Mouse (Mus musculus) Patski (cell line): ENCODE data around the gene Kif1bp. TPM values are rescaled to one million over a fixed set of nuclear protein-coding genes. Genes with fewer than 3 reads are reported as not detected.

ENCODE experiments used
- ATAC-seq: fragments of 100-300 bp; one replicate; pipeline ENCODE4 v1.8.0; 2021
- CTCF ChIA-PET: fragments of 350-600 bp; sonication (Branson Sonifier 250); formaldehyde crosslinking; loops from one replicate; lab custom pipeline; 2022; ENCODE audit warnings: inconsistent platforms; lab: Charles Lee
- POLR2A ChIA-PET: fragments of 350-600 bp; sonication (Branson Sonifier 250); formaldehyde crosslinking; loops from one replicate; lab custom pipeline; 2022; ENCODE audit warnings: antibody characterized with exemption, inconsistent platforms; lab: Charles Lee
- DNase-seq: peaks from one replicate; pipeline ENCODE4 v3.0.0-alpha.2; 2011; ENCODE audit warnings: low read depth, low spot score
- H3K27me3 ChIP-seq: fragments of 371-371 bp; one replicate; pipeline ENCODE4 v1.5.1; 2021
- CTCF ChIP-seq: fragments of 100-300 bp; IDR thresholded peaks from one replicate; pipeline ENCODE4 v1.5.1; 2021
- in situ Hi-C: fragments of 300-500 bp; cut with MboI; formaldehyde crosslinking; loops from 3 replicates; pipeline ENCODE4 v1.11.1; 2018; ENCODE audit warnings: low pct_unique_long_range_greater_than_20kb, mixed read lengths
- polyA plus RNA-seq: library from polyadenylated mRNA; unstranded; gene quantifications from one replicate; pipeline ENCODE4 v1.2.3, GENCODE M21; 2021

Gene Kif1bp
- polyA plus RNA-seq, 1 experiment from 2014 or later: 66.2 TPM

- no peak for TF ChIP-seq CTCF
- POLR2A ChIA-PET: no interaction called here
- CTCF ChIA-PET: no interaction called here
- in situ Hi-C loops: no loop called here
- no peaks in the 10 kb centered on the region for H3K27me3 ChIP-seq
- DNase-seq: no peak
- ATAC-seq: no peak
These were observed 60.7 kb downstream of the Kif1bp start for GRCm38 (mm10) chr10:62517511-62517910.

GRCm38 (mm10) chr10:62512855-62513254, 65.4 kb downstream of the Kif1bp start:
- no peak for DNase-seq
- in situ Hi-C loops: no loop called here
- ChIA-PET POLR2A (no interaction called here), CTCF (interaction anchor here (1.9 kb wide), 1 partner anchor 38 kb away, joined by 7 read pairs; no protein-coding TSS in a partner anchor)
- H3K27me3 ChIP-seq: no peaks in the 10 kb centered on the region
- TF ChIP-seq CTCF: no peak
- ATAC-seq: no peak

GRCm38 (mm10) chr10:62511528-62511927, 66.7 kb downstream of the Kif1bp start:
- ATAC-seq: no peak

GRCm38 (mm10) chr10:62509032-62509656, 69.1 kb downstream of the Kif1bp start:
- ATAC-seq (no peak), DNase-seq (no peak)
- POLR2A ChIA-PET: no interaction called here
- CTCF ChIA-PET: interaction anchor here (1.4 to 2.3 kb wide), 2 partner anchors 9 to 42 kb away, joined by 5 to 7 read pairs; no protein-coding TSS in a partner anchor
- no peak for TF ChIP-seq CTCF
- in situ Hi-C loops: no loop called here
- H3K27me3 ChIP-seq: no peaks in the 10 kb centered on the region

More at GRCm38 (mm10) chr10:62511528-62511927, 66.7 kb downstream of the Kif1bp start:
- in situ Hi-C loops: no loop called here
- POLR2A ChIA-PET: no interaction called here
- H3K27me3 ChIP-seq: no peaks in the 10 kb centered on the region
- no peak for DNase-seq
- TF ChIP-seq CTCF: no peak
- CTCF ChIA-PET: no interaction called here

GRCm38 (mm10) chr10:62508459-62508858, 69.8 kb downstream of the Kif1bp start:
- in situ Hi-C loops: no loop called here
- no peaks in the 10 kb centered on the region for H3K27me3 ChIP-seq
- POLR2A ChIA-PET: no interaction called here
- ATAC-seq: no peak
- TF ChIP-seq CTCF: no peak
- CTCF ChIA-PET: interaction anchor here (2.3 kb wide), 1 partner anchor 42 kb away, joined by 7 read pairs; no protein-coding TSS in a partner anchor
- DNase-seq: no peak

GRCm38 (mm10) chr10:62507591-62508308, 70.5 kb downstream of the Kif1bp start:
- ChIA-PET POLR2A (no interaction called here), CTCF (interaction anchor here (1.5 to 2.3 kb wide), 3 partner anchors 23 to 50 kb away, joined by 3 to 7 read pairs (median 4); no protein-coding TSS in a partner anchor)
- no peaks in the 10 kb centered on the region for H3K27me3 ChIP-seq
- ATAC-seq: no peak
- DNase-seq: no peak
- in situ Hi-C loops: no loop called here
- TF ChIP-seq CTCF: no peak

- ChIA-PET POLR2A (no interaction called here), CTCF (interaction anchor here (1.5 to 1.6 kb wide), 2 partner anchors 24 to 51 kb away, joined by 3 to 4 read pairs; no protein-coding TSS in a partner anchor)
- H3K27me3 ChIP-seq: no peaks in the 10 kb centered on the region
- ATAC-seq (no peak), DNase-seq (no peak)
- TF ChIP-seq CTCF: no peak
- in situ Hi-C loops: no loop called here
These were observed 71.2 kb downstream of the Kif1bp start for GRCm38 (mm10) chr10:62507071-62507470.

GRCm38 (mm10) chr10:62506019-62506556, 72.2 kb downstream of the Kif1bp start:
- no peaks in the 10 kb centered on the region for H3K27me3 ChIP-seq
- DNase-seq (no peak), ATAC-seq (no peak)
- POLR2A ChIA-PET: no interaction called here
- in situ Hi-C loops: no loop called here
- CTCF ChIA-PET: interaction anchor here (1.6 kb wide), 1 partner anchor 25 kb away, joined by 3 read pairs; no protein-coding TSS in a partner anchor
- TF ChIP-seq CTCF: no peak

GRCm38 (mm10) chr10:62505224-62505983, 72.9 kb downstream of the Kif1bp start:
- ATAC-seq: no peak
- ChIA-PET CTCF (interaction anchor here (0.7 kb wide), 1 partner anchor 44 kb away, joined by 3 read pairs; no protein-coding TSS in a partner anchor), POLR2A (no interaction called here)
- in situ Hi-C loops: no loop called here
- H3K27me3 ChIP-seq: no peaks in the 10 kb centered on the region
- DNase-seq: no peak
- no peak for TF ChIP-seq CTCF
